Mouse (Mus musculus) liver, embryonic 14.5 days (tissue): ENCODE data around the gene Fry. TPM values are rescaled to one million over a fixed set of nuclear protein-coding genes. Genes with fewer than 3 reads are reported as not detected.

Source experiments
- ATAC-seq: fragments of 200-750 bp; cut with Nextera tagmentation; 2 replicates; pipeline ENCODE4 v1.8.0; 2017; ENCODE audit warnings: moderate number of reproducible peaks, mild to moderate bottlenecking, moderate library complexity; ENCODE audit not compliant: insufficient read depth
- DNase-seq, 3 experiments: peaks; one replicate each; pipeline ENCODE4 v3.0.0-alpha.2; 2012 to 2013; ENCODE audit warnings: low read depth in 3 of 3, low spot score in 3 of 3
- H3K27ac ChIP-seq: fragments of 300-500 bp; sonication (generic); 2 replicates; pipeline ENCODE4 v1.5.1; 2014; ENCODE audit warnings: moderate library complexity, mild to moderate bottlenecking, control low read depth, inconsistent platforms
- H3K27me3 ChIP-seq: fragments of 300-500 bp; sonication (generic); 2 replicates; pipeline ENCODE4 v1.6.1; 2014; ENCODE audit warnings: mild to moderate bottlenecking, low read length, moderate library complexity; ENCODE audit not compliant: control insufficient read depth, insufficient read depth
- H3K36me3 ChIP-seq: fragments of 300-500 bp; sonication (generic); replicated peaks from 2 replicates; pipeline ENCODE4 v1.6.1; 2014; ENCODE audit warnings: low read depth; ENCODE audit not compliant: control insufficient read depth, insufficient read depth
- H3K4me1 ChIP-seq, 2 experiments: fragments of 200-500 bp in 1 of 2; fragments of 300-500 bp in 1 of 2; sonication (generic) in 1 of 2; replicated peaks; 2 replicates each; pipeline ENCODE4 v1.6.1; 2012 to 2014; ENCODE audit warnings: antibody characterized with exemption in 1 of 2, inconsistent platforms in 1 of 2, low read length in 1 of 2; ENCODE audit not compliant: control insufficient read depth in 2 of 2, insufficient read depth in 2 of 2
- H3K4me2 ChIP-seq: fragments of 300-500 bp; sonication (generic); 2 replicates; pipeline ENCODE4 v1.6.1; 2014; ENCODE audit warnings: low read depth, mild to moderate bottlenecking, control low read depth, moderate library complexity
- H3K4me3 ChIP-seq, 2 experiments: fragments of 200-500 bp in 1 of 2; fragments of 300-500 bp in 1 of 2; sonication (generic) in 1 of 2; 2 replicates each; pipeline ENCODE4 v1.5.1; 2012 to 2014; ENCODE audit warnings: low read depth in 2 of 2, low read length in 2 of 2, mild to moderate bottlenecking in 2 of 2, control low read depth in 1 of 2, inconsistent platforms in 1 of 2, moderate library complexity in 1 of 2; ENCODE audit not compliant: insufficient read depth in 1 of 2
- H3K9ac ChIP-seq: fragments of 300-500 bp; sonication (generic); replicated peaks from 2 replicates; pipeline ENCODE4 v1.6.1; 2014; ENCODE audit warnings: mild to moderate bottlenecking, control low read depth, moderate library complexity
- H3K9me3 ChIP-seq: fragments of 300-500 bp; sonication (generic); 2 replicates; pipeline ENCODE4 v1.6.1; 2016; ENCODE audit warnings: low read length, mixed read lengths; ENCODE audit not compliant: control insufficient read depth
- CTCF ChIP-seq: IDR thresholded peaks from 2 replicates; pipeline ENCODE4 v1.5.1; 2016; ENCODE audit warnings: antibody characterized with exemption, low read depth, control low read depth
- EP300 ChIP-seq: IDR thresholded peaks from 2 replicates; pipeline ENCODE4 v1.6.1; 2016; ENCODE audit warnings: antibody characterized with exemption, low read depth
- WGBS: fragments of 180-500 bp; shearing (Covaris S2); extraction: QIAGEN DNeasy Blood & Tissue Kit; methylation state at CpG from one replicate; pipeline ENCODE4 v1.1.7; 2014; ENCODE audit not compliant: insufficient replicate concordance; 5-methylcytosine and 5-hydroxymethylcytosine counted together
- polyA plus RNA-seq, 2 experiments: library from polyadenylated mRNA; depleted of rRNA in 1 of 2; stranded (reverse) in 1 of 2; unstranded in 1 of 2; fragments of >200 nt; fragmentation: Nextera tagmentation in 1 of 2; extraction: Ambion mirVana in 1 of 2; gene quantifications; 2 replicates each; pipeline versions ENCODE4 v1.2.1 to v1.2.3; 2012 to 2014

Fry gene
- polyA plus RNA-seq, 2 experiments, result 1.4 to 1.9 TPM

GRCm38 (mm10) chr5:150190454-150191358 is 72.3 kb downstream of the Fry start:
- Histone ChIP-seq H3K4me2 (no peak overlapping the region), H3K27ac (no peak overlapping the region), H3K4me1 (peaks cover 3 to 8% of the 10 kb centered on the region in 2 experiments; a peak in 3 of 4 replicates), H3K9me3 (no peaks in the 10 kb centered on the region), H3K36me3 (no peaks in the 10 kb centered on the region), H3K9ac (no peak overlapping the region), H3K27me3 (no peaks in the 10 kb centered on the region), H3K4me3 (no peak overlapping the region)
- TF ChIP-seq EP300 (no peak), CTCF (no peak)
- 73% methylated on average over 4 of the region's 4 CpGs for WGBS
- no peak for ATAC-seq
- no peak for DNase-seq

GRCm38 (mm10) chr5:150195514-150196210 is 77.2 kb downstream of the Fry start:
- TF ChIP-seq EP300 (no peak), CTCF (no peak)
- WGBS, result 3% methylated on average over 22 of the region's 22 CpGs
- Histone ChIP-seq H3K4me2 (peak overlapping the region; percentile 73), H3K36me3 (no peaks in the 10 kb centered on the region), H3K27ac (no peak overlapping the region), H3K9me3 (no peaks in the 10 kb centered on the region), H3K4me1 (peaks cover 0 to 6% of the 10 kb centered on the region in 2 experiments; a peak in 2 of 4 replicates), H3K9ac (peak overlapping the region; percentile 40), H3K4me3 (peak overlapping the region; percentile 51 to 55), H3K27me3 (no peaks in the 10 kb centered on the region)
- peak; percentile 61; the same call in 1 of the 2 replicates for ATAC-seq
- peak in 1 of 3 experiments; percentile 9 for DNase-seq

GRCm38 (mm10) chr5:150196211-150196585 is 77.8 kb downstream of the Fry start:
- 5% methylated on average over 6 of the region's 6 CpGs for WGBS
- TF ChIP-seq EP300, result no peak
- TF ChIP-seq CTCF, result no peak
- H3K9ac ChIP-seq, result peak overlapping the region; percentile 40

GRCm38 (mm10) chr5:150196881-150197311 is 78.5 kb downstream of the Fry start:
- Histone ChIP-seq H3K27ac (no peak overlapping the region), H3K9me3 (no peaks in the 10 kb centered on the region), H3K4me2 (peak overlapping the region; percentile 73), H3K4me3 (peak overlapping the region in 1 of 2 experiments; percentile 55; a peak in 1 of 4 replicates), H3K9ac (no peak overlapping the region), H3K27me3 (no peaks in the 10 kb centered on the region), H3K36me3 (no peaks in the 10 kb centered on the region), H3K4me1 (peaks cover 0 to 6% of the 10 kb centered on the region in 2 experiments; a peak in 2 of 4 replicates)
- ATAC-seq, result no peak
- WGBS, result 44% methylated on average over 6 of the region's 6 CpGs
- no peak for DNase-seq
- no peak for TF ChIP-seq EP300
- TF ChIP-seq CTCF, result no peak

More at GRCm38 (mm10) chr5:150196211-150196585, 77.8 kb downstream of the Fry start:
- H3K9me3 ChIP-seq, result no peaks in the 10 kb centered on the region
- peaks cover 0 to 6% of the 10 kb centered on the region in 2 experiments; a peak in 2 of 4 replicates for H3K4me1 ChIP-seq
- DNase-seq (peak in 1 of 3 experiments; percentile 16), ATAC-seq (peak; percentile 68; the same call in 1 of the 2 replicates)
- H3K36me3 ChIP-seq, result no peaks in the 10 kb centered on the region
- peak overlapping the region; percentile 51 to 55 for H3K4me3 ChIP-seq
- H3K27me3 ChIP-seq, result no peaks in the 10 kb centered on the region
- peak overlapping the region; percentile 73 for H3K4me2 ChIP-seq
- H3K27ac ChIP-seq, result no peak overlapping the region

- no peak overlapping the region for H3K27ac ChIP-seq
- ATAC-seq (no peak), DNase-seq (no peak)
- no peaks in the 10 kb centered on the region for H3K4me1 ChIP-seq
- H3K9ac ChIP-seq, result no peak overlapping the region
- no peak overlapping the region for H3K4me3 ChIP-seq
- TF ChIP-seq CTCF, result peak; percentile 43
- no peak for TF ChIP-seq EP300
- 64% methylated on average over 6 of the region's 6 CpGs for whole genome bisulfite sequencing
- no peaks in the 10 kb centered on the region for H3K27me3 ChIP-seq
- no peak overlapping the region for H3K4me2 ChIP-seq
- H3K9me3 ChIP-seq, result no peaks in the 10 kb centered on the region
- no peaks in the 10 kb centered on the region for H3K36me3 ChIP-seq
Measured at GRCm38 (mm10) chr5:150206749-150207148, 88.3 kb downstream of the Fry start.
